Mouse (Mus musculus) forebrain, postnatal 0 days (tissue): Measurements from ENCODE around the gene Slc25a13. TPM values are rescaled to one million over a fixed set of nuclear protein-coding genes. Genes with fewer than 3 reads are reported as not detected.

Source experiments
- ATAC-seq: fragments of 200-750 bp; cut with Nextera tagmentation; 2 replicates; pipeline ENCODE4 v1.8.0; 2017; ENCODE audit warnings: mild to moderate bottlenecking, moderate library complexity
- DNase-seq: peaks from one replicate; pipeline ENCODE4 v3.0.0-alpha.2; 2015
- H3K27ac ChIP-seq: fragments of 300-500 bp; sonication (generic); 2 replicates; pipeline ENCODE4 v1.5.1; 2014; ENCODE audit warnings: low read depth, mild to moderate bottlenecking, antibody characterized with exemption, low read length, moderate library complexity, mixed read lengths
- H3K27me3 ChIP-seq: fragments of 300-500 bp; sonication (generic); 2 replicates; pipeline ENCODE4 v1.6.1; 2014; ENCODE audit warnings: mild to moderate bottlenecking, low read length, mixed read lengths; ENCODE audit not compliant: insufficient read depth
- H3K36me3 ChIP-seq: fragments of 300-500 bp; sonication (generic); 2 replicates; pipeline ENCODE4 v1.6.1; 2014; ENCODE audit warnings: mild to moderate bottlenecking, moderate library complexity; ENCODE audit not compliant: insufficient read depth
- H3K4me1 ChIP-seq: fragments of 300-500 bp; sonication (generic); 2 replicates; pipeline ENCODE4 v1.6.1; 2014; ENCODE audit warnings: antibody characterized with exemption; ENCODE audit not compliant: insufficient read depth
- H3K4me2 ChIP-seq: fragments of 300-500 bp; sonication (generic); 2 replicates; pipeline ENCODE4 v1.6.1; 2014; ENCODE audit warnings: low read depth, mild to moderate bottlenecking, moderate library complexity
- H3K4me3 ChIP-seq: fragments of 300-500 bp; sonication (generic); 2 replicates; pipeline ENCODE4 v1.5.1; 2014; ENCODE audit warnings: low read depth, low read length, mixed read lengths
- H3K9ac ChIP-seq: fragments of 300-500 bp; sonication (generic); 2 replicates; pipeline ENCODE4 v1.6.1; 2014; ENCODE audit warnings: mild to moderate bottlenecking
- H3K9me3 ChIP-seq: fragments of 300-500 bp; sonication (generic); 2 replicates; pipeline ENCODE4 v1.6.1; 2016; ENCODE audit warnings: low read length
- CTCF ChIP-seq: sonication (generic); IDR thresholded peaks from 2 replicates; pipeline ENCODE4 v1.5.1; 2016; ENCODE audit warnings: antibody characterized with exemption, control low read depth, low read depth
- WGBS: fragments of 180-500 bp; shearing (Covaris S2); extraction: QIAGEN DNeasy Blood & Tissue Kit; methylation state at CpG from one replicate; pipeline ENCODE4 v1.1.7; 2014; 5-methylcytosine and 5-hydroxymethylcytosine counted together
- polyA plus RNA-seq: library from polyadenylated mRNA; unstranded; fragments of >200 nt; fragmentation: Nextera tagmentation; extraction: Ambion mirVana; gene quantifications from 2 replicates; pipeline ENCODE4 v1.2.1, GENCODE M21; 2015
- total RNA-seq: library from RNA; depleted of rRNA; stranded (reverse); fragments of >200 nt; gene quantifications from 2 replicates; pipeline ENCODE4 v1.2.3, GENCODE M21; 2014

Slc25a13 gene
- total and polyA plus RNA-seq, 2 experiments from 2014 or later: 3.1 to 5.2 TPM

- Histone ChIP-seq H3K4me3 (no peak overlapping the region), H3K9ac (peak overlapping the region; percentile 0; the same call in 1 of the 2 replicates), H3K4me2 (no peak overlapping the region), H3K36me3 (no peaks in the 10 kb centered on the region), H3K9me3 (no peaks in the 10 kb centered on the region), H3K27ac (peak overlapping the region; percentile 58; the same call in 1 of the 2 replicates), H3K4me1 (peaks cover 10% of the 10 kb centered on the region), H3K27me3 (no peaks in the 10 kb centered on the region)
- WGBS: 39% methylated on average over 6 of the region's 6 CpGs
- DNase-seq: no peak
- no peak for ATAC-seq
- no peak for TF ChIP-seq CTCF
Measured at GRCm38 (mm10) chr6:5991243-5991642, 225.7 kb downstream of the Slc25a13 start.
